Mouse (Mus musculus): ENCODE measurements at regions not wholly inside any gene's neighbourhood (a gene's known extent, or its start where the extent isn't known, plus 50 kb on each side); places are given as distances from the start of the nearest gene placed in this dataset.

DNA sequence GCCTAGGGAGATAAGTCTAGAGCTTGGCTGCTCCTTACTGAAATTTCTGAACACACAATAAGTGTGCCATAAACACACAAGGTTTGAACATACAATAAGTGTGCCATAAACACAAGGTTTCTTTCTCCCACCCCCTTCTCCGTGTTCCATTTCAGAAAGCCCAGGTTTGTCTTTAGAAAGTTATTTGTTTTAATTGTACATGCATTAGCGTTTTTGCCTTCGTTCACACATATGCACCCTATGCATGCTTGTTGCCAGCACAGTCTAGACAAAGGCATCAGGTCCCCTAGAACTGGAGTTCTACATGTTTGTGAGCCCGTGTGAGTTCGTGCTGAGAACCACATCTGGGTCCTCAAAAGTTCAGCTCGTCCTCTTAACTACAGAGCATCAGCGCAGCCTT, 64.0 kb upstream of the Gpc5 start:
- no peak for TF ChIP-seq CTCF (IDR thresholded peaks at IDR 0.05 in 2 of 3, conservative IDR thresholded peaks at IDR 0.05 in 1 of 3; ENCODE audit: control insufficient read depth in 1 of 3, insufficient read depth in 1 of 3, low read depth in 2 of 3, low read length in 3 of 3, poor library complexity in 1 of 3, severe bottlenecking in 1 of 3)
- no peak for TF ChIP-seq MXI1 (IDR thresholded peaks at IDR 0.05; ENCODE audit: low read depth, low read length)
- no peak for TF ChIP-seq EP300 (IDR thresholded peaks at IDR 0.05; ENCODE audit: low read depth in 1 of 2, low read length in 2 of 2)
- no peak for TF ChIP-seq USF2 (IDR thresholded peaks at IDR 0.05; ENCODE audit: borderline replicate concordance in 1 of 2, insufficient read depth in 1 of 2, low read depth in 1 of 2, low read length in 2 of 2)
- TF ChIP-seq ZKSCAN1 (IDR thresholded peaks at IDR 0.05; ENCODE audit: low read depth, low read length) = no peak
- no peak for TF ChIP-seq NELFE (IDR thresholded peaks at IDR 0.05; ENCODE audit: low read depth, low read length)
- no peak for TF ChIP-seq POLR2A (IDR thresholded peaks at IDR 0.05; ENCODE audit: control insufficient read depth in 1 of 2, insufficient read depth in 1 of 2, low read depth in 1 of 2, low read length in 2 of 2, poor library complexity in 1 of 2)
- no peak for TF ChIP-seq KAT2A (conservative IDR thresholded peaks at IDR 0.05; ENCODE audit: low read depth, low read length)
